Mouse (Mus musculus): ENCODE results near the gene Krt16.
"Not testable (repeated sequence)": the region's sequence is repeated elsewhere in the genome, so short reads cannot be mapped to it uniquely, and the experiment has no call there.

Krt16 gene

GRCm38 (mm10) chr11:100261235-100261605 is 12.5 kb upstream of the Krt16 start:
- in situ Hi-C loops (cut with MboI; ENCODE audit: low pct_unique_long_range_greater_than_20kb in 1 of 2, low sequenced_read_pairs in 2 of 2, unreplicated experiment in 1 of 2), result no loop called here

DNA sequence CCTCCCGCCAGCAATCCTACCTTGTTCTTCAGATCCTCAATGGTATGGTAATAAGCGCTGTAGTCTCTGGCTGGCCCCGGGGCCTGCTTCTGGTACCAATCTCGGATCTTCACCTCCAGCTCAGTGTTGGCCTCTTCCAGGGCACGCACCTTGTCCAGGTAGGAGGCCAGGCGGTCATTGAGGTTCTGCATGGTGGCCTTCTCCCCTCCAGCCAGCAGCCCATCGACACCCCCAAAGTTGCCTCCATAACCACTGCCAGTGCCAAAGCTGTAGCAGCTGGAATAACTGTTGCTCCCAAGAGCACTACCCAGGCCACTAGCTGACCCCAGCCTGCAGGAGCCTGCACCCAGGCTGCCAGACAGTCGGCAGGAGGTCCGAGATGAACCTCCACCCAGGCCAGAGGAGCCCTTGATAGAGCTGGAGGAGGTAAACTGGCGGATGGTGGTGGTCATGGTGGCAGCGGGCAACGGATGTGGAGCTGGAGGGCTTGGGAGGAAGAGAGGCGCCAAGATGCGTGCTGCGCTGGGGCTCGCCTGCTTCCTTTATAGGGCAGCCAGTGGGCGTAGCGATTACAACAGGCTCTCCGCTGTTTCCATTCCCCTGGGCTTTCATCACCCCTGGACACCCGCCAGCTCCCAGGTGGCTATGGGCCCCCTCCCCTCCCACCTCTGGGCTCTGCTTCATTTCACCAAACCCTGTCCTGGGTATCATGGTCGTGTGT is 12.0 kb upstream of the Krt16 start, which contains the start of gene Krt17:
Gene Krt17, minus strand, starts transcription at position 516 of the 721 bp plus-strand sequence.
- in situ Hi-C loops (cut with MboI; ENCODE audit: low pct_unique_long_range_greater_than_20kb in 1 of 2, low sequenced_read_pairs in 2 of 2, unreplicated experiment in 1 of 2), result no loop called here

DNA sequence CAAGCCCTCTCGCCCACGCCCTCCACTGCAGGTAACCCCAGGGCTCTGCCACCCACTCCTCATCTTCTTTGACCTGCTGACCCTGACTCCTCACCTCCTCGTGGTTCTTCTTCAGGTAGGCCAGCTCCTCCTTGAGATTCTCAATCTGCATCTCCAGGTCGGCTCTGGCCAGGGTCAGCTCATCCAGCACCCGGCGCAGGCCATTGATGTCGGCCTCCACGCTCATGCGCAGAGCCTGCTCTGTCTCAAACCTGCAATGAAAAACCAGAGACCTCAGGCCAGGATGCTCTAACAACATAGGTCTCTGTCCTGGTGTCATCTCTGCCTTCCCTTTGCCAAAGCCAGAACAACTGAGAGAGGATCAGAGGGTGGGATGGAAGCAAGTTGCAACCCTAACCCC is 10.4 kb upstream of the Krt16 start:
- in situ Hi-C loops (cut with MboI; ENCODE audit: low pct_unique_long_range_greater_than_20kb in 1 of 2, low sequenced_read_pairs in 2 of 2, unreplicated experiment in 1 of 2), result no loop called here

- in situ Hi-C loops (cut with MboI; ENCODE audit: low pct_unique_long_range_greater_than_20kb in 1 of 2, low sequenced_read_pairs in 2 of 2, unreplicated experiment in 1 of 2), result no loop called here
Measured at GRCm38 (mm10) chr11:100257967-100258366, 9.3 kb upstream of the Krt16 start.

DNA sequence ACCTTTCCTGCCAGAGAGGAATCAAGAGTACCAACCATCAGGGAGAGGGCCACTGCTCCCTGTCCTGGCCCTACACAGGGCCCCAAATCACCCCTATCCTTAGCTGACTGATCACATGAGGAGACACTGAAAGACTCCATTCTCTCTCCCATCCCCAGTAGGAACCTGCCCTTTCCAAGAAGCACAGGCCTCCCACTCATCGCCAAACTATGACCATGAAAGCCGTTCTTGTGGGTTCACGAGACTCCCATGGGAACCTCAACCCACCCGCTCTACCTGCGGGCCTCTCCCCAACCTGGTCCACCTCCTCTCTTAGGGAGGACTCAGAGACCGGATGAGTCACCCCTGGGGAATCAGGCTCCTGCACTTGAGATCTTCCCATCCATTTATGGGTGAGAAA is 6.8 kb upstream of the Krt16 start:
- in situ Hi-C loops (cut with MboI; ENCODE audit: low pct_unique_long_range_greater_than_20kb in 1 of 2, low sequenced_read_pairs in 2 of 2, unreplicated experiment in 1 of 2), result no loop called here

DNA sequence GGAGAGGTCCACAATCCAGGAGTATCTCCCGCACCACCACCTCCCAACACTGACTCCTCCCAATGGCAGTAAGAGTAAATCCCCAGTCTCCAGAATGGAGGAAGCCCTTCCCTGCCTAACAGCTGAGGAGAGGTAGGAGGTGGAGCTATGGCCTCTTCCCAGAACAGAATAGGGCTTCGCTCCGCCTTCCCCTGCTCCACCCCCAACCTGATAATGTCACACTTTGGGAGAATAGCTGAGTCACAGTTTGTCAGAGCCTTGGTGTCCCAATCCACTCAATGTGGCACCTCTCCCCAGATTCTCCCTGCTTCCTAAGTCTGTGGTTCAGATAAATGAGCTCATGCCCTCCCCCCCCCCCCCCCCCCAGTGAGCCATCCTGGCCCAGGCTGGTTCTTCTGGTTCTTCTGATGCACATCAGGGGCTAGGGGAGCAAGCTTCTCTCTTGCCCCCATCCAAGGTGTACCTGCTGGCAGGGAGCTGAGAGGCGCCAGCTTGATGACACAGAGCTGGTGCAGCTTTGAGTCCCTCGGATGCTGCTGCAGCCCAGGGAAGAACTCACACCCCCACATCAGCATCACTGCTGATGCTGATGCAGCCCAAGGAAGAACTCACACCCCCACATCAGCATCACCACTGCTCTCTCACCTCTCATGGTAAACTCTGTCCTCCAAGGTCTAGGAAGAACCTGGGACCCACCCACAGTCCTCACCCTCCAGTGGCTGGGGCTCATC is 5.8 kb upstream of the Krt16 start:
- in situ Hi-C loops (cut with MboI; ENCODE audit: low pct_unique_long_range_greater_than_20kb in 1 of 2, low sequenced_read_pairs in 2 of 2, unreplicated experiment in 1 of 2), result no loop called here

GRCm38 (mm10) chr11:100246471-100246870 is 2.2 kb downstream of the Krt16 start:
- in situ Hi-C loops (cut with MboI; ENCODE audit: low pct_unique_long_range_greater_than_20kb in 1 of 2, low sequenced_read_pairs in 2 of 2, unreplicated experiment in 1 of 2), result not testable (repeated sequence)

GRCm38 (mm10) chr11:100240272-100240671 is 8.4 kb downstream of the Krt16 start:
- in situ Hi-C loops (cut with MboI; ENCODE audit: low pct_unique_long_range_greater_than_20kb in 1 of 2, low sequenced_read_pairs in 2 of 2, unreplicated experiment in 1 of 2), result not testable (repeated sequence)

DNA sequence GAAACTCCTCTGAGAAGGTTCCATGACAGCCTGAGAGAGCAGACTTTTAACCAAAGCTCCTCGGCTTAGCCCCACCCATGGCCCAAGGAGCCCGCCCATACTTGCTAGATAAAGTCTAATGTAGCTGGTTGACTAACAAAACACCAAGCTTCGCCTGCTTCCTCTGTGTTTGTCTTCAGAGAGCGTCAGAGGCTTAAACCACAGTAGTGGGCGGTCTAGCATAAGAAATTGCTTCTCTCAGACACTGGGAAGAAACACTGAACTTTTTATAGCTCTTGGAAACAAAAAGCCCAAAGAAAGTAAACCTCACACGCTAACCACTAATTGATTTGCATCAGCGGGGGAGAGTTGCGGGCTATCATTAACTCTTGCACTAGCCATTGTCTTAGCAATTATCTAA is 27.0 kb downstream of the Krt16 start:
- in situ Hi-C loops (cut with MboI; ENCODE audit: low pct_unique_long_range_greater_than_20kb in 1 of 2, low sequenced_read_pairs in 2 of 2, unreplicated experiment in 1 of 2), result no loop called here

DNA sequence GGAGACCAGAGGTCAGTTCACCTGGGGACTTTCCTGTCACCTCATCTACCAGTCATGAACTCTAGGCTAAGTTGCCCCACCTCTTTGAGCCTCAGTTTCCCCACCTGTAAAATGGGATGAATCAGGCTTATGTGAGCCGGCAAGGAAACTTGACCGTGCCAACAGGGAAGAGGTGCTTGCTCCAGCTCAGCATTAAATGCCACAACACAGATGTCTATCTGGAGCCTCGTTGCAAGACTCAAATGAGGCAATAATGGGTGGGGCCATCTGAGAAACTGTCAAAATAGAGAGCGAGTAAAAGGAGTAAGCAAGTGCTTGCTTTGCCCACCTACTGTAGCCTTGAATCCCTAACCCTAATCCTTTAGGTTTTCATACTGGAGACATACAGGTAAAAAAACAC is 29.4 kb downstream of the Krt16 start:
- in situ Hi-C loops (cut with MboI; ENCODE audit: low pct_unique_long_range_greater_than_20kb in 1 of 2, low sequenced_read_pairs in 2 of 2, unreplicated experiment in 1 of 2), result no loop called here

- in situ Hi-C loops (cut with MboI; ENCODE audit: low pct_unique_long_range_greater_than_20kb in 1 of 2, low sequenced_read_pairs in 2 of 2, unreplicated experiment in 1 of 2), result no loop called here
Measured at GRCm38 (mm10) chr11:100208542-100208941, 40.2 kb downstream of the Krt16 start.

DNA sequence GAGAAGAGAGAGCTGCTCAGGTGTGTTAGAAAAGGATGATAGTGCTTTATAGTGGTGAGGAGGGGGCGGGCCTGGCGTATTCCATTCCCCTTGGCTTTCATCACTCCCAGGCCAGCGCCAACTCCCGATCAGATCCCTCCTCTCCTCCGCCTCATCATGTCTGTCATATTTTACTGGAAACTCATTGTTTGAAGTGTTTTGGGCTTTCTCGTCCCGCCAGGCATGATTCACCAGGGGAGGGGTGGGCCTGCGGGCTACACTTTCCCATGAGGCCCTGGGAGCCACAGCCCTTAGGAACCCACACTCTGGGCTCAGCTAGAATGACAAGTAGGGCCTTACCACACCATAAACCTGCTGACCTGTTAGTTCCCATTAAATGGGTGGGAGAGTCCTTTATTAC is 41.2 kb downstream of the Krt16 start, which contains the start of gene Krt14:
Gene Krt14, minus strand, starts transcription at position 51 of the 400 bp plus-strand sequence.
- in situ Hi-C loops (cut with MboI; ENCODE audit: low pct_unique_long_range_greater_than_20kb in 1 of 2, low sequenced_read_pairs in 2 of 2, unreplicated experiment in 1 of 2), result no loop called here

- in situ Hi-C loops (cut with MboI; ENCODE audit: low pct_unique_long_range_greater_than_20kb in 1 of 2, low sequenced_read_pairs in 2 of 2, unreplicated experiment in 1 of 2), result loop anchor here (5.0 kb wide), 2 partner anchors 79 to 94 kb away; no protein-coding TSS in a partner anchor
Measured at GRCm38 (mm10) chr11:100203448-100203847, 45.3 kb downstream of the Krt16 start.

DNA sequence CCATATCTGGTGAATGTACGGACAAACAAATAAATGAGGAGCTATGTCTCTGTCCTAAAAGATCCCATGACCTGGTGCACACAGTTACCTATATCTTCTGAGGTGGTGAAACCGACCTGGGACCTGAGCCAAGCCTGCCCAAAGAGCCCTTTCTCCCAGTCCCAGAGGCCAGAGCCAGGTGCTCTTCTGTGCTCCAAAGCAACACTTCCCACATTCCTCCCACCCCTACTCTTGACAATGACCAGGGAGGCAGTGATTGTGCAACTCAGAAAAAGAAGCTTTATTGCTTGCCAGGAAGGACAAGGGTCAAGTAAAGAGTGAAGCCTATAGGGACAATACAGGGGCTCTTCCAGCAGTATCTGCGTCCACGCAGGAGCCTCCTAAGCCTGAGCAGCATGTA is 45.8 kb downstream of the Krt16 start:
- in situ Hi-C loops (cut with MboI; ENCODE audit: low pct_unique_long_range_greater_than_20kb in 1 of 2, low sequenced_read_pairs in 2 of 2, unreplicated experiment in 1 of 2), result loop anchor here (5.0 kb wide), 2 partner anchors 79 to 94 kb away; no protein-coding TSS in a partner anchor

DNA sequence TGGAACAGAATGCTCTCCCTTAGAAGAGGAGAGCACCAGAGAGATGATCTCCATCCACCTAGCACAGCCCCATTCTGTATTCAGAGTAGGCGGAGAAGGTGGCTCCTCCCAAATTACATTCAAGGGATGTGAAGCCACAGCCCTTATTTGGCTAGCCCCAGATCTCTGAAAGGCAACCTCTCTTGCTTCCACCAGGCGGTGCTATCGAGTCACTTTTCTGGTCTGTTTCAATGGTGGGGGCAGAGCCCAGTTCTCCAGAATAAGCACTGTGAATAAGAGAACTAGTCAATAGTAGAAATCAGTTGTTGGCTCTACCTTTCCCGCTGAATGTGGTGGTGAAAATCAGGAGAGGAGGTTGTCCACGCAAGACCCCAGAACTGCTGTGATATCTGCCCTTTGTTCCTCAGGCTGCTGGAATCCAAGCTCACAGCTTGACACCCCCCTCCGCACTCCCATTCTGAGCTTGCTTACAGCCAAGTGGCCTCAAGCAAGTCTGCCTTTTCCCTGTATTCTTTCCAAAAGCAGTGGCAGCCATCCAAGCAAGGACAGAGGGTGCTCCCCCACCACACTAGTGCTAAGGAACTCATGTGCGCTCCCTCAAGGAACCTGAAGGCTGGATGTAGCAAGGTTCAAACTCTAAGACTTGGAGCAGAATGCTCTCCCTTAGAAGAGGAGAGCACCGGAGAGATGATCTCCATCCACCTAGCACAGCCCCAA is 48.4 kb downstream of the Krt16 start:
- in situ Hi-C loops (cut with MboI; ENCODE audit: low pct_unique_long_range_greater_than_20kb in 1 of 2, low sequenced_read_pairs in 2 of 2, unreplicated experiment in 1 of 2), result loop anchor here (5.0 kb wide), 2 partner anchors 82 to 97 kb away; no protein-coding TSS in a partner anchor

GRCm38 (mm10) chr11:100198666-100199065 is 50.0 kb downstream of the Krt16 start:
- in situ Hi-C loops (cut with MboI; ENCODE audit: low pct_unique_long_range_greater_than_20kb in 1 of 2, low sequenced_read_pairs in 2 of 2, unreplicated experiment in 1 of 2), result no loop called here

Data from mouse embryonic stem cell (cell line).